Mouse (Mus musculus): ENCODE data around the gene Pomt1. TPM values are rescaled to one million over a fixed set of nuclear protein-coding genes. Genes with fewer than 3 reads are reported as not detected.
A peak's percentile ranks its signal among the peaks of the same experiment; 100 is the strongest.

Gene Pomt1
- polyA plus RNA-seq, 1 experiment from 2014 or later, result 28.3 TPM

- Histone ChIP-seq H3K36me3 (ENCODE audit: control insufficient read depth, insufficient read depth, low read length) (peaks cover 92% of the 10 kb centered on the region), H3K9ac (replicated peaks; ENCODE audit: low read length) (no peak overlapping the region), H3K9me3 (ENCODE audit: control insufficient read depth, low read length) (no peaks in the 10 kb centered on the region), H3K27ac (replicated peaks; ENCODE audit: low read depth, low read length) (no peak overlapping the region), H3K4me3 (replicated peaks; ENCODE audit: low read depth, low read length) (no peak overlapping the region), H3K4me1 (ENCODE audit: control insufficient read depth, insufficient read depth, low read length) (no peaks in the 10 kb centered on the region), H3K4me2 (ENCODE audit: low read length) (no peak overlapping the region), H3K27me3 (ENCODE audit: control insufficient read depth, insufficient read depth, low read length) (no peaks in the 10 kb centered on the region)
- 94% methylated on average over 5 of the region's 5 CpGs for WGBS
- ATAC-seq (ENCODE audit: low FRiP score, low TSS enrichment) (no peak), DNase-seq (no peak)
Observed at GRCm38 (mm10) chr2:32252658-32253057, 16.3 kb downstream of the Pomt1 start.

GRCm38 (mm10) chr2:32253352-32253751, 17.0 kb downstream of the Pomt1 start:
- H3K9me3 ChIP-seq (ENCODE audit: control insufficient read depth, low read length), result no peaks in the 10 kb centered on the region
- no peaks in the 10 kb centered on the region for H3K27me3 ChIP-seq (ENCODE audit: control insufficient read depth, insufficient read depth, low read length)
- ATAC-seq (ENCODE audit: low FRiP score, low TSS enrichment), result no peak
- no peaks in the 10 kb centered on the region for H3K4me1 ChIP-seq (ENCODE audit: control insufficient read depth, insufficient read depth, low read length)
- no peak overlapping the region for H3K9ac ChIP-seq (replicated peaks; ENCODE audit: low read length)
- no peak overlapping the region for H3K4me3 ChIP-seq (replicated peaks; ENCODE audit: low read depth, low read length)
- H3K27ac ChIP-seq (replicated peaks; ENCODE audit: low read depth, low read length), result no peak overlapping the region
- no peak for DNase-seq
- peaks cover 92% of the 10 kb centered on the region for H3K36me3 ChIP-seq (ENCODE audit: control insufficient read depth, insufficient read depth, low read length)
- 94% methylated on average over 1 of the region's 1 CpGs for WGBS
- no peak overlapping the region for H3K4me2 ChIP-seq (ENCODE audit: low read length)

- no peak overlapping the region for H3K9ac ChIP-seq (replicated peaks; ENCODE audit: low read length)
- no peaks in the 10 kb centered on the region for H3K27me3 ChIP-seq (ENCODE audit: control insufficient read depth, insufficient read depth, low read length)
- H3K4me2 ChIP-seq (ENCODE audit: low read length), result no peak overlapping the region
- no peak overlapping the region for H3K27ac ChIP-seq (replicated peaks; ENCODE audit: low read depth, low read length)
- no peak for ATAC-seq (ENCODE audit: low FRiP score, low TSS enrichment)
- DNase-seq, result no peak
- H3K4me3 ChIP-seq (replicated peaks; ENCODE audit: low read depth, low read length), result no peak overlapping the region
- peaks cover 81% of the 10 kb centered on the region for H3K36me3 ChIP-seq (ENCODE audit: control insufficient read depth, insufficient read depth, low read length)
- no peaks in the 10 kb centered on the region for H3K9me3 ChIP-seq (ENCODE audit: control insufficient read depth, low read length)
- 94% methylated on average over 5 of the region's 5 CpGs for WGBS
- peaks cover 6% of the 10 kb centered on the region; the same call in 1 of the 2 replicates for H3K4me1 ChIP-seq (ENCODE audit: control insufficient read depth, insufficient read depth, low read length)
Observed at GRCm38 (mm10) chr2:32254563-32254962, 18.2 kb downstream of the Pomt1 start.

- Histone ChIP-seq H3K9me3 (ENCODE audit: control insufficient read depth, low read length) (no peaks in the 10 kb centered on the region), H3K27me3 (ENCODE audit: control insufficient read depth, insufficient read depth, low read length) (0 out of 2 replicates have a peak, but pooled peaks cover 2% of the 10 kb centered on the region), H3K27ac (replicated peaks; ENCODE audit: low read depth, low read length) (no peak overlapping the region), H3K9ac (replicated peaks; ENCODE audit: low read length) (no peak overlapping the region), H3K4me1 (ENCODE audit: control insufficient read depth, insufficient read depth, low read length) (peaks cover 6% of the 10 kb centered on the region; the same call in 1 of the 2 replicates), H3K4me2 (ENCODE audit: low read length) (no peak overlapping the region), H3K4me3 (replicated peaks; ENCODE audit: low read depth, low read length) (no peak overlapping the region), H3K36me3 (ENCODE audit: control insufficient read depth, insufficient read depth, low read length) (peaks cover 65% of the 10 kb centered on the region)
- ATAC-seq (ENCODE audit: low FRiP score, low TSS enrichment) (no peak), DNase-seq (no peak)
- 94% methylated on average over 11 of the region's 11 CpGs for WGBS
Observed at GRCm38 (mm10) chr2:32256273-32256672, 19.9 kb downstream of the Pomt1 start.

GRCm38 (mm10) chr2:32258887-32259533, 22.6 kb downstream of the Pomt1 start:
- no peak overlapping the region for H3K27ac ChIP-seq (replicated peaks; ENCODE audit: low read depth, low read length)
- ATAC-seq (ENCODE audit: low FRiP score, low TSS enrichment) (no peak), DNase-seq (no peak)
- 0 out of 2 replicates have a peak, but pooled peaks cover 2% of the 10 kb centered on the region for H3K27me3 ChIP-seq (ENCODE audit: control insufficient read depth, insufficient read depth, low read length)
- peaks cover 37% of the 10 kb centered on the region for H3K36me3 ChIP-seq (ENCODE audit: control insufficient read depth, insufficient read depth, low read length)
- peak overlapping the region; percentile 76 for H3K4me3 ChIP-seq (replicated peaks; ENCODE audit: low read depth, low read length)
- H3K4me2 ChIP-seq (ENCODE audit: low read length), result peak overlapping the region; percentile 78
- peaks cover 6% of the 10 kb centered on the region; the same call in 1 of the 2 replicates for H3K4me1 ChIP-seq (ENCODE audit: control insufficient read depth, insufficient read depth, low read length)
- peak overlapping the region; percentile 83 for H3K9ac ChIP-seq (replicated peaks; ENCODE audit: low read length)
- 66% methylated on average over 6 of the region's 6 CpGs for WGBS
- H3K9me3 ChIP-seq (ENCODE audit: control insufficient read depth, low read length), result no peaks in the 10 kb centered on the region

GRCm38 (mm10) chr2:32259657-32260417, 23.4 kb downstream of the Pomt1 start, which contains the start of gene Uck1:
Uck1 (minus strand) TSS chr2:32260159.
- peak; percentile 94 for DNase-seq
- H3K4me1 ChIP-seq (ENCODE audit: control insufficient read depth, insufficient read depth, low read length), result peaks cover 6% of the 10 kb centered on the region; the same call in 1 of the 2 replicates
- H3K27ac ChIP-seq (replicated peaks; ENCODE audit: low read depth, low read length), result peak within 1 kb of the TSS; percentile 66
- WGBS, result 1% methylated on average over 59 of the region's 59 CpGs
- H3K9me3 ChIP-seq (ENCODE audit: control insufficient read depth, low read length), result no peaks in the 10 kb centered on the region
- H3K36me3 ChIP-seq (ENCODE audit: control insufficient read depth, insufficient read depth, low read length), result peaks cover 29% of the 10 kb centered on the region
- H3K4me2 ChIP-seq (ENCODE audit: low read length), result peak within 1 kb of the TSS; percentile 78
- peak within 1 kb of the TSS; percentile 76 for H3K4me3 ChIP-seq (replicated peaks; ENCODE audit: low read depth, low read length)
- ATAC-seq (ENCODE audit: low FRiP score, low TSS enrichment), result peak; percentile 91
- peak within 1 kb of the TSS; percentile 83 for H3K9ac ChIP-seq (replicated peaks; ENCODE audit: low read length)
- H3K27me3 ChIP-seq (ENCODE audit: control insufficient read depth, insufficient read depth, low read length), result 0 out of 2 replicates have a peak, but pooled peaks cover 2% of the 10 kb centered on the region

- no peak for ATAC-seq (ENCODE audit: low FRiP score, low TSS enrichment)
- peak overlapping the region; percentile 76; the same call in 1 of the 2 replicates for H3K4me3 ChIP-seq (replicated peaks; ENCODE audit: low read depth, low read length)
Observed at GRCm38 (mm10) chr2:32260635-32261034, 24.2 kb downstream of the Pomt1 start.

GRCm38 (mm10) chr2:32275823-32276222, 39.4 kb downstream of the Pomt1 start:
- 78% methylated on average over 3 of the region's 3 CpGs for WGBS

More at GRCm38 (mm10) chr2:32260635-32261034, 24.2 kb downstream of the Pomt1 start:
- peaks cover 28% of the 10 kb centered on the region for H3K36me3 ChIP-seq (ENCODE audit: control insufficient read depth, insufficient read depth, low read length)
- H3K4me1 ChIP-seq (ENCODE audit: control insufficient read depth, insufficient read depth, low read length), result peaks cover 6% of the 10 kb centered on the region; the same call in 1 of the 2 replicates
- no peaks in the 10 kb centered on the region for H3K9me3 ChIP-seq (ENCODE audit: control insufficient read depth, low read length)
- H3K4me2 ChIP-seq (ENCODE audit: low read length), result peak overlapping the region; percentile 78
- H3K9ac ChIP-seq (replicated peaks; ENCODE audit: low read length), result no peak overlapping the region
- 23% methylated on average over 4 of the region's 4 CpGs for WGBS
- peak overlapping the region; percentile 66; the same call in 1 of the 2 replicates for H3K27ac ChIP-seq (replicated peaks; ENCODE audit: low read depth, low read length)
- H3K27me3 ChIP-seq (ENCODE audit: control insufficient read depth, insufficient read depth, low read length), result 0 out of 2 replicates have a peak, but pooled peaks cover 2% of the 10 kb centered on the region
- DNase-seq, result peak; percentile 55

More at GRCm38 (mm10) chr2:32275823-32276222, 39.4 kb downstream of the Pomt1 start:
- Histone ChIP-seq H3K27me3 (ENCODE audit: control insufficient read depth, insufficient read depth, low read length) (no peaks in the 10 kb centered on the region), H3K36me3 (ENCODE audit: control insufficient read depth, insufficient read depth, low read length) (peaks cover 37% of the 10 kb centered on the region), H3K9me3 (ENCODE audit: control insufficient read depth, low read length) (no peaks in the 10 kb centered on the region), H3K4me1 (ENCODE audit: control insufficient read depth, insufficient read depth, low read length) (no peaks in the 10 kb centered on the region), H3K4me3 (replicated peaks; ENCODE audit: low read depth, low read length) (no peak overlapping the region), H3K9ac (replicated peaks; ENCODE audit: low read length) (no peak overlapping the region), H3K27ac (replicated peaks; ENCODE audit: low read depth, low read length) (no peak overlapping the region), H3K4me2 (ENCODE audit: low read length) (no peak overlapping the region)
- ATAC-seq (ENCODE audit: low FRiP score, low TSS enrichment) (no peak), DNase-seq (no peak)
